Mouse (Mus musculus) kidney, embryonic 14.5 days (tissue): ENCODE results near the gene Galc. TPM values are rescaled to one million over a fixed set of nuclear protein-coding genes. Genes with fewer than 3 reads are reported as not detected.

ENCODE experiments used
- ATAC-seq: fragments of 200-750 bp; cut with Nextera tagmentation; 2 replicates; pipeline ENCODE4 v1.8.0; 2017; ENCODE audit warnings: moderate number of reproducible peaks, mild to moderate bottlenecking, moderate TSS enrichment, moderate library complexity; ENCODE audit not compliant: low FRiP score, low TSS enrichment
- H3K27ac ChIP-seq: fragments of 300-500 bp; sonication (generic); 2 replicates; pipeline ENCODE4 v1.5.1; 2014; ENCODE audit warnings: low read depth, mild to moderate bottlenecking, low read length, moderate library complexity, mixed read lengths
- H3K27me3 ChIP-seq: fragments of 300-500 bp; sonication (generic); 2 replicates; pipeline ENCODE4 v1.6.1; 2014; ENCODE audit warnings: mild to moderate bottlenecking, low read length; ENCODE audit not compliant: control insufficient read depth, insufficient read depth
- H3K36me3 ChIP-seq: fragments of 300-500 bp; sonication (generic); 2 replicates; pipeline ENCODE4 v1.6.1; 2014; ENCODE audit warnings: low read length, mixed read lengths; ENCODE audit not compliant: control insufficient read depth, insufficient read depth
- H3K4me1 ChIP-seq: fragments of 300-500 bp; sonication (generic); 2 replicates; pipeline ENCODE4 v1.6.1; 2014; ENCODE audit warnings: low read length, mixed read lengths; ENCODE audit not compliant: control insufficient read depth, insufficient read depth
- H3K4me2 ChIP-seq: fragments of 300-500 bp; sonication (generic); replicated peaks from 2 replicates; pipeline ENCODE4 v1.6.1; 2014; ENCODE audit warnings: low read depth, mild to moderate bottlenecking, low read length
- H3K4me3 ChIP-seq: fragments of 300-500 bp; sonication (generic); 2 replicates; pipeline ENCODE4 v1.5.1; 2014; ENCODE audit warnings: mild to moderate bottlenecking, low read length
- H3K9ac ChIP-seq: fragments of 300-500 bp; sonication (generic); 2 replicates; pipeline ENCODE4 v1.6.1; 2014; ENCODE audit warnings: low read depth, mild to moderate bottlenecking, low read length, moderate library complexity
- H3K9me3 ChIP-seq: fragments of 300-500 bp; sonication (generic); 2 replicates; pipeline ENCODE4 v1.6.1; 2016; ENCODE audit warnings: low read length; ENCODE audit not compliant: control insufficient read depth
- WGBS: fragments of 180-500 bp; shearing (Covaris S2); extraction: QIAGEN DNeasy Blood & Tissue Kit; methylation state at CpG from one replicate; pipeline ENCODE4 v1.1.7; 2014; 5-methylcytosine and 5-hydroxymethylcytosine counted together
- polyA plus RNA-seq: library from polyadenylated mRNA; unstranded; fragments of >200 nt; fragmentation: Nextera tagmentation; extraction: Ambion mirVana; gene quantifications from 2 replicates; pipeline ENCODE4 v1.2.1, GENCODE M21; 2014

The Galc gene
- polyA plus RNA-seq, 1 experiment from 2014 or later: 14.9 TPM

GRCm38 (mm10) chr12:98282776-98283486 lies 23.7 kb upstream of the Galc start:
- H3K9me3 ChIP-seq: no peaks in the 10 kb centered on the region
- ATAC-seq: no peak
- no peak overlapping the region for H3K4me2 ChIP-seq
- 79% methylated on average over 14 of the region's 14 CpGs for WGBS
- no peak overlapping the region for H3K9ac ChIP-seq
- no peaks in the 10 kb centered on the region for H3K36me3 ChIP-seq
- H3K27ac ChIP-seq: no peak overlapping the region
- no peaks in the 10 kb centered on the region for H3K4me1 ChIP-seq
- no peaks in the 10 kb centered on the region for H3K27me3 ChIP-seq
- H3K4me3 ChIP-seq: no peak overlapping the region

- ATAC-seq: no peak
- Histone ChIP-seq H3K27ac (no peak overlapping the region), H3K4me1 (no peaks in the 10 kb centered on the region), H3K9me3 (no peaks in the 10 kb centered on the region), H3K27me3 (no peaks in the 10 kb centered on the region), H3K36me3 (no peaks in the 10 kb centered on the region), H3K9ac (no peak overlapping the region), H3K4me3 (no peak overlapping the region), H3K4me2 (no peak overlapping the region)
- WGBS: 79% methylated on average over 8 of the region's 8 CpGs
Measured at GRCm38 (mm10) chr12:98280996-98281395, 21.7 kb upstream of the Galc start.

- Histone ChIP-seq H3K36me3 (no peaks in the 10 kb centered on the region), H3K4me3 (no peak overlapping the region), H3K4me1 (no peaks in the 10 kb centered on the region), H3K4me2 (no peak overlapping the region), H3K27me3 (no peaks in the 10 kb centered on the region), H3K27ac (no peak overlapping the region), H3K9ac (no peak overlapping the region), H3K9me3 (no peaks in the 10 kb centered on the region)
- 31% methylated on average over 5 of the region's 5 CpGs for WGBS
- no peak; the same call in 1 of the 2 replicates for ATAC-seq
Measured at GRCm38 (mm10) chr12:98280530-98280929, 21.3 kb upstream of the Galc start.

GRCm38 (mm10) chr12:98272433-98272832 lies 13.2 kb upstream of the Galc start:
- H3K4me1 ChIP-seq: no peaks in the 10 kb centered on the region
- no peaks in the 10 kb centered on the region for H3K9me3 ChIP-seq
- no peaks in the 10 kb centered on the region for H3K27me3 ChIP-seq
- ATAC-seq: no peak
- H3K9ac ChIP-seq: no peak overlapping the region
- no peaks in the 10 kb centered on the region for H3K36me3 ChIP-seq
- H3K27ac ChIP-seq: no peak overlapping the region
- WGBS: 43% methylated on average over 7 of the region's 7 CpGs
- no peak overlapping the region for H3K4me3 ChIP-seq
- H3K4me2 ChIP-seq: no peak overlapping the region

GRCm38 (mm10) chr12:98270810-98271566 lies 11.7 kb upstream of the Galc start:
- ATAC-seq: peak; percentile 60; the same call in 1 of the 2 replicates
- Histone ChIP-seq H3K27me3 (no peaks in the 10 kb centered on the region), H3K27ac (no peak overlapping the region), H3K4me2 (no peak overlapping the region; the same call in 1 of the 2 replicates), H3K36me3 (no peaks in the 10 kb centered on the region), H3K4me1 (no peaks in the 10 kb centered on the region), H3K9ac (no peak overlapping the region), H3K9me3 (no peaks in the 10 kb centered on the region), H3K4me3 (no peak overlapping the region)
- WGBS: 40% methylated on average over 12 of the region's 12 CpGs

- no peak overlapping the region; the same call in 1 of the 2 replicates for H3K4me2 ChIP-seq
Measured at GRCm38 (mm10) chr12:98269791-98270745, 10.8 kb upstream of the Galc start.

GRCm38 (mm10) chr12:98268441-98269369 lies 9.4 kb upstream of the Galc start, which contains the start of gene Gpr65:
Gpr65 (plus strand) TSS chr12:98268635.
- Histone ChIP-seq H3K4me3 (no peak within 1 kb of the TSS), H3K36me3 (no peaks in the 10 kb centered on the region), H3K9me3 (no peaks in the 10 kb centered on the region), H3K27me3 (no peaks in the 10 kb centered on the region), H3K4me2 (no peak within 1 kb of the TSS), H3K4me1 (no peaks in the 10 kb centered on the region), H3K27ac (no peak within 1 kb of the TSS), H3K9ac (no peak within 1 kb of the TSS)
- ATAC-seq: no peak
- WGBS: 92% methylated on average over 13 of the region's 13 CpGs

More at GRCm38 (mm10) chr12:98269791-98270745, 10.8 kb upstream of the Galc start:
- H3K27me3 ChIP-seq: no peaks in the 10 kb centered on the region
- H3K9ac ChIP-seq: no peak overlapping the region
- H3K9me3 ChIP-seq: no peaks in the 10 kb centered on the region
- no peak overlapping the region for H3K27ac ChIP-seq
- no peaks in the 10 kb centered on the region for H3K4me1 ChIP-seq
- no peak overlapping the region for H3K4me3 ChIP-seq
- ATAC-seq: no peak
- 51% methylated on average over 17 of the region's 17 CpGs for WGBS
- H3K36me3 ChIP-seq: no peaks in the 10 kb centered on the region

GRCm38 (mm10) chr12:98265697-98266096 lies 6.4 kb upstream of the Galc start:
- Histone ChIP-seq H3K36me3 (no peaks in the 10 kb centered on the region), H3K9ac (no peak overlapping the region), H3K27ac (no peak overlapping the region), H3K4me1 (no peaks in the 10 kb centered on the region), H3K27me3 (no peaks in the 10 kb centered on the region), H3K4me2 (no peak overlapping the region), H3K4me3 (no peak overlapping the region), H3K9me3 (no peaks in the 10 kb centered on the region)
- WGBS: 85% methylated on average over 9 of the region's 9 CpGs
- no peak for ATAC-seq
